Mouse (Mus musculus) adrenal gland (tissue): ENCODE data around the gene Ankrd13b.

Source experiments
- intact Hi-C: fragments of 180-260 bp; cut with DNase I; formaldehyde crosslinking; loops from one replicate; pipeline ENCODE4 v1.15.1; 2025

The Ankrd13b gene

DNA sequence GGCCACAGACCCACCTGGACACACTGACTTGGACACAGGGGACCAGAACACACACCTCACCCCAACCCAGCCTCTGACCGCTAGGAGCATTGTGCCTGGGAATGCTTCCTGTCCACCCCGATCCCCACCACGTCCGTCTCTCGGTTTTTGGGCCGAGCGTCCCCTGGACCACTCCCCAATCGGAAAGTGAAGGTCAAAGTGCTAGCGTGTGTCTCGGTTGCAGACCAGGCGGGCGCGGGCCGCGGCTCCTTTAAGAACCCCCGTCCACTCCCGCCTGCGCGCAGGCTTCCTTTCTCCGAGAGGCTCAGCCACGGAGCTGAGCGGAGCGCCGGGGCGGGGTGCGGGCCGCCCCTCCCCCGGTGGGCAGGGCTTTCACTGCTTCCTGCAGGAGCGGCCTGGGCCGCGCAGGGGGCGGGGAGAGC, 3.4 kb upstream of the Ankrd13b start:
- intact Hi-C loops: no loop called here

DNA sequence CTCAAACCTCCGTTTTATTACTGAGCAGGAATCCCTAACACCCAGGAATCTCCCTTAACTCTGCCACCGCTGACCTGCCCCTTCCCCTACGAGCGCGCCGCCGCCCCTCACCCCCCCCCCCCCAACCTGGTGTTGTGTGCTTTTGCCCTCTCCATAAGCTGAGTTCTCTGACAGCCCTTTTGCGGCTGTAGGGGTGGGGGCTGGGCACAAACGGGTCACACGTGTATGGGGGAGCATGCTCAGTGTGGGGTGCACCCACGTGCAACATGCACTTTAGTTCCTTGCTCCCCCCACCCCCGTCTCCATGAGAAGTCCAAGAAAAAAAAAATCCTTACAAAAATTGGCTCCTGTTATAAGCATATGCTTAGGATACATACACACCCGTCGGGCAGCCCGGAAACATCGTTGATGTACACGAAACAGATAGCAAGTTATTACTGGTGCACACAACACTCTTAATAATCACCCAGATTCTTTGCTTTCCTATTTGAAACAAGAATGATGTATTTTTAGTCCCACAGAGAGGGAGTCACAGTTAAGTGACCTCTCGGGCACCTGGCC, 2.9 kb upstream of the Ankrd13b start:
- intact Hi-C loops: no loop called here

DNA sequence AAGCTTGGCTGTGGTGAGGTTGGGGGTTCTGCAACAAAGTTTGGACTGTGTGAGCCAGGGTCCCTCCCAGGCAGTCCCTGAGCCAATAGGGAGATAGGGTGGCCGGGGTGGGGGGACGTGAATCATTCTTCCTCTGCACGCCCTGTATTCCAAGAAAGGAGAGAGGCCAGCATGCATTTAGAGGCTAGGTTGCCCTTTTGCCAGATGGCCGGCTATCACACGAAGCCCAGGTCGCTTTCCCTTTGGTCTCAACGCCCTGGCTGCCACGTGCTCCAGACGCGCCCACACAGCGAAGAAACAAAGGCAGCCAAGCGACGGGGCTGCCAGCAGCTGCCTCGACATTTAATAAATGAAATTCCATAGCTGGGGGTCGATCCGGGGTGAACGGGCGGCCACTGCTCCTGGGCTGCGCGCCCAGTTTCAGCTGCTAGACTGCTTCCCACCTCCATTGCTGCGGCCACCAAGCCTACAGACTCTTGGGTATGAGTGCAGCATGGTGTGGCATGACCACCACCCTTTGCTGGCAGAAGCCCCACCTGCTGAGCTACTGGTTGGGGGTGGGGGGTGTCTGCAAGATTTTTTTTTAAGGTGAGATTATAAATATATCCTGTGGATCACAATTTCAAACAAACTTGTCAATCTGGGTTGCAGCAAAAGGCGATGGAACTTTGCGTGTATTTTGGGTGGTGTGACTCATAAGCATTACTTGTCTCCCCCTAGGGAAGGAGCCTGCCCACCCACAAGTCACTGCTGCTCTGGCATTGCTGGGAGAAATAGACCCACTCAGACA, 2.2 kb upstream of the Ankrd13b start:
- intact Hi-C loops: no loop called here

DNA sequence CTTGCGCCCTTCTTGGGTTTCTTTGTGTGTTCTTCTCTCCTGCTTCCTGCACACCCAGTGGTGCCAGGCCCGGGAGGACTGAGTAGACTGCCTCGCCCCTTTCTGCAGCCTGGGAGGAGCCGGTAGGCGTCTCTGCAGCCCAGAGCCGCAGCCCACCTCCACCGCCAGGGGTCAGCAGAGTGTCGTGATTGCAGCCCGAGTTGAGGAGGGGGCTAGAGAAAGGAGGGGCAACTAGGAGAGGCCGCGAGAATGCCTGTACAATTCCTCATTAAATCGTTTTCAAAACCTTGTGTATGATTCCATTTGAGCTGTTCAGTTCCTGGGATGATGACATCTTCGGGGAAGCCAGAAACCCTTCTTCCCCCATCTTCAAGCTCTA, 1.6 kb upstream of the Ankrd13b start:
- intact Hi-C loops: no loop called here

DNA sequence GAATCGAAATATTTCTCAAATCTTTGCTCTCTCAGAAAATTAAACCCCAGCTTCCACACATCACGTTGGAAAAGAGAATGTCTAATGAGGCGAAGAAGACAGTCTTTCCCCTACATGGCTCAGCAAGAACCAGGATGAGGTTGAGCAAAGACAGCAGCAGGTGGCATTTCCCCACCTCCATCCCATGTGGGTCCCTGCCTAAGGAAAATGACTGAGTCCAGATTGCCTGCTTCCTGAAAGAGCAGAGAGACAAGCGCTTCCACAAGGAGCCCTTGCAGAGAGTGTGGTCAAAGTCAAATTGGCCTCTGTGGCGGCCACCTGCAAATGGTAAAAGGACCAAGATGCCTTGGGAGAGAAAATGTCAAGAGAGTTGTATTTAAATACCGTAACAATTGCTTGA, 973 bp upstream of the Ankrd13b start:
- intact Hi-C loops: no loop called here

DNA sequence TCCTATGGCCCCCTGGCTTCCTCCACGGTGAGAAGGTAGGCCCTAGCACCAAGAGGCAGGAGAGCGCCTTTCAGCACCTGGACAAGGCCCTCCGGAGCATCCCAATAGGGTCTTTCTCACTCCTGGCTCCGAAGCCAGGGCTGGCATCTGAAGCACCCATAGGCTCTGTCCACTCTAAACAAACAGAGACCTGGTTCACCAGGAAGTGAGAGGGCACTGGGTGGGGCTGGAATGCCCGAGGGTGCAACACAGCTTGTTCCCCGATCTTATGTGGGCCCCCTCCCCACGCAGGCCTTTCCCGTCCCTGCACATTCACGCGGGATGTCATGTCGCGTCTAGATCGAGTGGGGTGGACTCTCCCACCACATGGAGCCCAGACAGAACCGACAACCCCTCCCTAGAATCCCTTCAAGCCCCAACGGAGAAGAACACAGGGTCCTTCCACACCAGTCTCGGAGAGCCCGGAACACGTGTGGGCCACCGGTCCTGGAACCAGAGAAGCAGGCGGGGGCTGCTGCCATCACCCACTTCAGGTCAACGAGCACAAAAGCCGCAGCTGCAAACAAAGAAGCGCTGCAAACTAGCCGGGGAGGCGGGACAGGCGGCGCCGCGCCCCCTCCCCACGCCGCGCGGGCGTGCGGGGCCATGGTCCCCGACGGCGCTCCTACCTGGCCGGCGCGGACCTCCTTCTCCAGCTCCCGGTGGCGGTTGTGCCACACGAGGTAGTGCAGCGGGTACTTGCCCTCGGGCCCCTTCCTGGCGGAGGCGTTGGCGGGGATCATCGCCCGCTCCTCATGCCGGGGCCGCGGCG, 502 bp downstream of the Ankrd13b start:
- intact Hi-C loops: no loop called here

DNA sequence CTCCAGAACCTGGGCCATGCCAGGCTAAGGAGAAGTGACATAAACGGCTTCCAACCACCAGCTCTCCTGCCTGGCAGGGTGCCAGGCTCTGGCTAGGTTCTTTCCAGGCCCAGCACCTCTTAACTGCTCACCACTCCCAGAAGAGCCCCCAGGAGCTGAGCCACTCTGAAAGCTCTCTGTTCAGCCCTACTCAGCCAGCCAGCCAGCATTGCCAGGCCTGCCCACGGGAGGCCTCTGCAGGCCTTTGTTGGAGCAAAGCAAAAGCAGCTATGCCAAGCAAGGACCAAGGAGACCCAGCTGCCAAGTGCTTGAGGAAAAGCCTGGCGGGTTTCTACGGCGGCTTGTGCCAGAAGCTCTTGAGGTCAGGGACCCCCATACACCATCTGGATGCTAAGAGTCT, 2.7 kb downstream of the Ankrd13b start:
- intact Hi-C loops: no loop called here

DNA sequence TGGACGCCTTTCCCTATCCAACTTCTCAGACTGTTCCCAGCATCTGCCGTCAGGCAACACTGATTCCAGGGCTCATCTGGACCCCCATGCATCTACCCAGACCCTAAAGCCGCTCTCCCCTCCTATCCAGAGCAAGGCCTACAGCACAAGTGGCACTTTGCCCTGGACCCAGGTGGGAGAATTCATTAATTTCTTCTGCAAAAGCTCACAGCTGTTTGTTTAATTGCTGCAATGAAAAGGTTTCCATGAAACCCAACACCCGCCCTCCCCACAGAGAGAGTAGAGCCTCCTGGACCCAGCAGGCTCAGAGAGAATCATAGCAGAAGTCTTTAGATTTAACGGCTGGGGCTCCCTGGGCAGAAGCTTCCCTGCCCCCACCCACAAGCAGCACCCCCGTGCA, 4.2 kb downstream of the Ankrd13b start:
- intact Hi-C loops: no loop called here

DNA sequence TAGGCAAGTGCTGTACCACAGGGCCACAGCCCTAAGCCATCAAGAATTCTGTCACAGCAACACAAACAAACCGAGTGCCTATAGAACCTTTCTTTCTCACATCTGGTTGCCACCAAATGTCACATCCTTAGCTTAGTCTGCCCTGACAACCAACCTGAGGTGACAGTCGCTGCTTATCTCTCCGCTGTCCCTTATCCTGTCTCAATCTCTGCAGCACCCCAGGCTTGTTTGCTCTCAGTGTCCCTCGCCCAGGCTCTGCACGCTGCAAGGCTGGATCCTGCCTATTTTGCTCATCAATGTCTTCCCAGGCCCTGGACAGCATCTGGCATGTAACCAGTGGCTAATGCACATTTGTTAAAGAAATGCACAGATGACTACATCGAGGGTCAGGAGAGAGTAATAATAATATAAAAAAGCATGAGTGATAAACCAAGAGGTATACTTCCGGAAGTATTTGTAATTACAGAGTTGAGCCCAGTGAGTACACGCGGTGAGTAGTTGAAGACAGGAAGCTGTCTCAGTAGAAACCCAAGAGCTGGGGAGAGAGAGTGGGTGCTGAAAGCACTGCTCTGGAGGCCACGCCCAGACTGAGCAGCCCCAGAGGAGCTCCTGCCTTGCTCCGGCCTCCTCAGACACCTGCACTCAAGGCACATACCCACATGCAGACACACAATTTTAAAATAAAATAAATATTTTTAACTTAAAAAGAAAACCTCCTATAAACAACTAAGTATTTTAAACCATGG, 5.8 kb downstream of the Ankrd13b start:
- intact Hi-C loops: no loop called here

DNA sequence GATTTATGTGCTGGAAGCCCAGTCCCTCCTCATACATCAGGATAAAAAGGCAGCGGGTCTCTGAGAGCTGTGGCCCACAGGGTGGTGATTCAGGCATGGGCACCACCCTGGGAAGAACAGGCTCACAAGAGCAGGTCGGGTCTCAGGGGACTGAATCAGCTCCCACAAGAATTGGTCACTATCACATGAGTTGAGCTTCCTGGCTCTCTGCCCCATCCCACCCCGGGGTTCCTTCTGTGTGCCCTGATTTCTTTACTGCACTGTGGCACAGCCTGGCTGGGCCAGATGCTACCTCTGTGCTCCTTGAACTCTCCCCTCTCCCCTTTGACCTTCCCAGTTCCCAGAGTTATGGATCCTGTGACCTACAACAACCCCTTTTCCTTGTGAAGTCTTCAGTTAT, 6.4 kb downstream of the Ankrd13b start:
- intact Hi-C loops: no loop called here

DNA sequence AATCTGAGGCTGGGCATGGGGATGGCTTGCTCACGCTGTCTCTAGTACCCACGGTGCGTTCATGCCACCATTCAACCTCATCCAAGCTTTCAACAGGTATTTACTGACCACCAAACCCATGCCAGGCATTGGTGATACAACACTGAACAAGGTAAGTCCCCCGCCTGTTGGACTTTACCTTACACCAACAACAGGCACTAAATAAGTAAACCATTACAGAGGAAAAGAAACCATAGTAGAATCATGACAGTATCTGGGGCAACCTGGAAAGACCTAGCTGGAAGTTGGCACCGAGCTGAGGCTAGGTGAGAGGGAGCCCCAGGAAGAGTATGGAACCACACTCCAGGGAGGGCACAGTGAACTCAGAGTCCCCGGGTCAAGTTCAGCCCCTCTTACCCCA, 12.6 kb downstream of the Ankrd13b start:
- intact Hi-C loops: no loop called here

DNA sequence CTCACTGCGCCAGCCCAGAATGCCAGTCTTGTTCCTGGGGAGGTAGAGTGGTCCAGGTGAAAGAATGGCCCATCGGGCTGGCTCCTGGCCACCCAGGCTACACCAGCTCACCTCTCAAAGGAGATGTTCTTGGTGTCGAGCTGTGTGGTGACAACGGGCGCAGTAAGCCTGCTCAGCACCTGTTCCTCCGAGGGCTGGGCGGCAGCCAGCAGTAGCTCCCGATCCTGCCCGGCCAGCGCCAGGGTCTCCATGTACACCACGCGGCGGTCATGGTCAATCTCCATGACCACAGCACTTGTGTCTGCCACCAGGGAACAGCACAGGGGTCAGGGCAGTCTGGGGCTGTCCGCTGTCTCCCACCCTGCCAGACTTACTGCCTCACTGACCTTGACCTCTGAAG, 13.3 kb downstream of the Ankrd13b start:
- intact Hi-C loops: no loop called here

DNA sequence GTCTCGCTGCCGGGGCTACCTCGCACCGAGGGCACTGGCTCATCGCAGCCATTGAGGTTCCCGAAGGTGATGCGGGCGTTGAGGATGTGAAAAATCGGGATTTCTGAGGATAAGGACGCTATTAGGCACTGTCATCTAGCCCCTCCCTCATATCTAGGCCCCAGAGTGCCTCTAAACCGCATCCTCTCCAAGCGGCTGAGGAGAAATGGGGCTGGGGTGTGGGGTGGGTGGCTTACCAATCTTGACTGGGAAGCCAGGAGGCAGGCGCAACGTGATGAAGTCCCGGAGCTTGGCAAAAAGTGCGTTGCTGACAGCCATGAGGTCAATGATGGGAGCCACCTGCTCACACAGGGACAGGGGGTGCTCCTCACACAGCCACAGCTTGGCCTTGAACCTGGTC, 16.7 kb downstream of the Ankrd13b start:
- intact Hi-C loops: no loop called here

DNA sequence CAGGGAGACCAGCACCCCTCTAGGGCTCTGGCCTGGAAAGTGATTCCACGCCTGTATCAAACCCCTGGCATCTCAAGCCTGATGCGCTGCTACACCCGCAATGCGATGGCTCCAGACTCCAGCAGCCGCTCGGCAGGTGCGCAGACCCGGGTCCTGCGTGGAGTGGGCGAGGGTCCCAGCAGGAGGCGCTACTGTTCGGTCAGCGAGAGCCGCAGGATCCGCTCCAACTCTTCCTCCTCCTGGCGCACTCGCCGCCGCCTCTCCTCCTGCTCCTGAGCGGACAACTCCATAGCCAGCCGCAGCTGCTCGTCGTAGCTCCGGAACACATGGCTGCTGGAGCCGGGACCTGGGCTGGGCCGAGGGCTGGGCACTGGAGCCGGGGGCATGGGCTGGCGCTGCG, 18.1 kb downstream of the Ankrd13b start:
- intact Hi-C loops: no loop called here

DNA sequence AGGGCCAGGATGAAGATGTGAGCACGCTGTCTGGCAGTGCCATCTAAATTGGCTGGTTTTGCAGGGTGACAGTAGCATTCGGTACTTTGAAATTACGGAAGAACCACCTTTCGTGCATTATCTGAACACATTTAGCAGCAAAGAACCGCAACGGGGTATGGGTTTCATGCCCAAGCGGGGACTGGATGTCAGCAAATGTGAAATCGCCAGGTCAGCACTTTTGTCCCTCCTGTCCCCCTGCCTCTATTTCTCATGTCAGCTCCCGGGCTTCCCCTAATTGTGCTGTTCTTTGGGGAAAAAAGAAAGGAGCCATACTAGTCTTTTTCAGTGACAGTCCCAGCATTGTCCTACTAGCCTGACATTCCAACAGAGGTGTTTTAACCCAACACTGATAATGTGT, 21.1 kb downstream of the Ankrd13b start:
- intact Hi-C loops: no loop called here

DNA sequence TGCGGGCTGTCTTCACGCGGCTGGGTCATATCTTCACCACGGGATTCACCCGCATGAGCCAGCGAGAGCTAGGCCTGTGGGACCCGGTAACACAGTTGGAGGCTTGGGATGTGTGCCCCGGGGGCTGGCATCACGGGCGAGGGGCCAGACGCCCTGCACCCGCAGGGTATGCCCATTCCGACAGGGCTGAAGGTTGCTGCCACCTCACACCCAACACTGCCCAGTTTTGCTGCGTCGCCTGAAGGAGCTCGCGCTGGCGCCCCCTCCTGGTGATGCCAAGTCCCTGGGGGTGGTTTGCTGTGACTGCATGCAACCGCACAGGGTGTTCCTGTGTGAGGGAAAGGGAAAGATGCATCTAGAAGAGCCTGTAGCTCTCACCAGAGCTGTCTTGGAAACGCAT, 21.7 kb downstream of the Ankrd13b start:
- intact Hi-C loops: no loop called here

DNA sequence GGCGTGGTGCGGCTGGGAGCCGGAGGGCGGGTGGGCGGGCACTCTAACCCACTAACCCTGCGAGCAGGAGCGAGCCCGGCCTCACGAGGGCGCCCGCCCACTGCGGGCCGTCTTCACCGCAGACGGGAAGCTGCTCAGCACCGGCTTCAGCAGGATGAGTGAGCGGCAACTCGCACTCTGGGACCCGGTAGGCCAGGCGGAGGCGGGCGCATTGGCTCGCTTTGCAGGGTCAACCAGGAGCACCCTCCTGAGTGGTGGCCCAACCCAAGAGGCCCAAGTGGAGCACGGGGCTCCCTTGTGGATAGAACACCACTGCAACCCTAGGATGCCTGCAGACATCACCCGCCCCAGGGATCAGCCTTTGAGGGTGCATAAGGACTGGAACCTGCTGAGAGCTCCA, 22.3 kb downstream of the Ankrd13b start:
- intact Hi-C loops: no loop called here

DNA sequence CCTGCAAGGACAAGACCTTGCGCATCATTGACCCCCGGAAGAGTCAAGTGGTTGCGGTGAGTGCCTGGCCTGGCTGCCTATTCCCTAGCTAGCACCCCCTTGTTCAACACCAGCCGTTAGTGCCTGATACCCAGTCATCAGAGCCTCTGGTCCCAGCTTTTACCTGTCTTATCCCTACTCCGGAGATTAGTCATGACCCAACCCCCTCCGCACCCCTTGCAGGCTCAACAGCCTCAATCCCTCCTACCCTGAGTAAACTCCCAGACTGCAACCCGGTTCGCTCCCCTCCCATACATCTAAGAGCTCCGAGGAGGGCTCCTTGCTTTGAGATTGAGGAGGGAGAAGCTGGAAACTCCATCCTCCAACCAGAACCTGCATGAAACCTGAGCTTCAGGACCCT, 22.9 kb downstream of the Ankrd13b start:
- intact Hi-C loops: no loop called here

DNA sequence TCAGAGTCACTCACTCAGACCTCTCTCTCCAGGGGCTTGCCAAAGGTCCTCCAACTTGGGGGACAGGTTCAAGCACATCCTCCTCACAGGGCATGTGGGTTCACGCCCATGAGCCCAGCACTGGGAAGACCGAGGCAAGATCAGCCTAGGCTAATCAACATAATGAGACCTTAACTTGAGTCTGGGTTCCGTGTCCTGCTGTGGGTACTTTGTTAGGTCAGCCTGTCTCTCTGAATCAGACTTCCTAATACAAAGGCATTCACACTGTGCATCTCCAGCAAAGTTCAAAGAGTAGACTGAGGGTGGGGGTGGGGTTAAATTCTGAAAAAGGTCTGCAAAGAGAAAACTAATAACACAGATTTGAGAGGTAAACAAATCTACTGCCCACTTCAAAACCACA, 24.4 kb downstream of the Ankrd13b start:
- intact Hi-C loops: no loop called here

DNA sequence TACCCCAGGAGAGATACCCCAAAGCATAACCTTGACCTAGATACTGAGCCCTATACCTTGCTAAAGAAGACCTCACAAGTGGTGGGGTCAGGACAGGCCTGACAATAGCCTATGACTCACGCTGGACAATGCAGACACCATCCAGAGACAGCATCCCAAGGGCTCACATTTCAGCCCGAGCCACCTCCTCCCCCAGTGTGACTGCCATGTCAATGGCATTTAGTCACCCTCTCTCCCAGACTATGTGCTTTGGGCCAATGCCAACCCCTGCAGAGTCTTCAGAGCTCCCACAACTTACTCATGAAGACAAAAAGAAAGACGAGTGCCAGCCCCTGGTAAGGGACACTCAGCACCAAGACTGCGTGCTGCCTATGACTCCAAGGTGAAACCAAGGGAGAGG, 24.8 kb downstream of the Ankrd13b start:
- intact Hi-C loops: no loop called here

DNA sequence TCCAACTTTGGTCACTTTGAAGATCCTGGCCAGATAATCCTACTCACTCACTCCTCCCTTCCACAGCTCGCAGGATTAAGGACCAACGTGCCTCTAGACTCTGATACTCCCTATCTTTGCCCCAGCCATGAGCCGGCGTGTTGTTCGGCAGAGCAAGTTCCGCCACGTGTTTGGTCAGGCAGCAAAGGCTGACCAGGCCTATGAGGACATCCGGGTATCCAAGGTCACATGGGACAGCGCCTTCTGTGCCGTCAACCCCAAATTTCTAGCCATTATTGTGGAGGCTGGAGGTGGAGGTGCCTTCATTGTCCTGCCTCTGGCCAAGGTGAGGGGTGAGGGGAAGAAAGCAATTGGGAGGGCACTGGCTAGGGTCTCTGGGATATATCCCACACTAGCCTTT, 25.7 kb downstream of the Ankrd13b start:
- intact Hi-C loops: no loop called here

DNA sequence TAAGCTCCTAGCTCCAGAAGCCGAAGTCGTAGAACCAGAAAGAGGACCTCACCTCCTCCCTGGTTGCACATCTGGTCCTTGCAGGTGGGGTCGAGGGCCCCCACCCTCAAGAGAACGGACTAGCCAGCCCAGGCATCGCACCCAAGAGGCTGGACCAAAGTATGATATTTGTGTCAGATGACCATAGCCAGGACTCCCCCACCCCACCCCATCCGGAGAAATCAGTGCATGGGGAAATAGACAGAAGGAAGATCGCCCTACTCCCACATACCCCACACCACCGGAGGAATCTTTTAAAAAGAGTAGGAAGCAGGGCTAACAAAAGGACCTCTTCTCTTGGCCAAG, 26.4 kb downstream of the Ankrd13b start:
- intact Hi-C loops: no loop called here
